Mouse (Mus musculus): ENCODE data around the gene Susd1.

Gene Susd1

DNA sequence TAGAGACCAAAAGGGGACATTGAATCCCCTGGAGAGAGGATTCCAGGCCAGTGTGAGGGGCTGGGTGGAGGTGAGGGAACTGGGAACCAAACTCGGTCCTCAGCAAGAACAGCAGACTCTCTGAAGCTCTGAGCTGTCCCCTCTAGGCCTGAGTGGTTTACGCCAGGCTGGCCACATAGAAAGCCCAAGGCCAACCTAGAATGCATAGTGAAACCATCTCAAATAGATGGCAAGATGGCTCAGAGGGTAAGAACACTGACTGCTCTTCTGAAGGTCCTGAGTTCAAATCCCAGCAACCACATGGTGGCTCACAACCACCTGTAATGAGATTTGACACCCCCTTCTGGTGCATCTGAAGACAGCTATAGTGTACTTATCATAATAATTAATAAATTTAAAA lies 88.1 kb downstream of the Susd1 start:
- no peak for TF ChIP-seq GATA4 (IDR thresholded peaks at IDR 0.05; ENCODE audit: insufficient replicate concordance, low read length)

GRCm38 (mm10) chr4:59349425-59350185 lies 88.8 kb downstream of the Susd1 start:
- no peak for TF ChIP-seq GATA4 (IDR thresholded peaks at IDR 0.05; ENCODE audit: insufficient replicate concordance, low read length)

- TF ChIP-seq GATA4 (IDR thresholded peaks at IDR 0.05; ENCODE audit: insufficient replicate concordance, low read length): no peak
Observed at GRCm38 (mm10) chr4:59340714-59341113, 97.7 kb downstream of the Susd1 start.

DNA sequence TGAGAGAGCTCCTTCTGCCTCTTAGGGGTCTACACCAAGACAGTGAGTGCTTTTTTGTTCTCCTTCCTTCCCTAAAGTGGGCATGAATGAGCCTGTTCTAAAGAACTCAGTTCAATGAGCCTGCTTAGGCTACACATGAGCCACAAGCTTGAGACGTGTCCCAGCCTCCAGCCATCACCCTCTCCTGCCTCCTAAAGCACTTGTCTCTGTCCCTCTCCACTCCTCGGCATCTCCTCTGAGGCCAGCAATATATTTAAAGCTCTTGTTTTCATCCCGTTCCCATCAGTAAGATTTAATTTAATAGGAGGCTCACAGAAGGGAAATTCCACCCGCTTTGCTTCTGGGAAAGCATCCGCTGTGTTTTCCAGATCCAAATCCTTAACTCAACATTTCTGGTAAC lies 98.4 kb downstream of the Susd1 start:
- TF ChIP-seq GATA4 (IDR thresholded peaks at IDR 0.05; ENCODE audit: insufficient replicate concordance, low read length): no peak

GRCm38 (mm10) chr4:59338896-59339535 lies 99.4 kb downstream of the Susd1 start:
- no peak for TF ChIP-seq GATA4 (IDR thresholded peaks at IDR 0.05; ENCODE audit: insufficient replicate concordance, low read length)

DNA sequence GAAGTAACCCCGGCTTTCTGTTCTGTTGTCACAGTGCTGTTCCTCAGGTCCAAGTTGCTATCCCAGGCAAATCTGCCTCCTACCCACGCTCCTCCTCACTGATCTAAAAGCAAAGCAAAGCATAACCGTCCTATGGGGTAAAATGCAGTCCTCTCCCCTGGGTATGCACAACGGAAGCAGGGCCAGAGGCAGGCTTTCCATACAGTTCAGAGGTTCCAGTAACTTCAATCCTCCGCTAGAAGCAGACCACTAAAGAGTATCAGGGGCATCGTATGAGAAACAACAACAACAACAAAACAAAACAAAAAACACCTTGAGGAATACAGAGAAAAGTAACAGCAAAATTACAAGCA lies 100.9 kb downstream of the Susd1 start:
- TF ChIP-seq GATA4 (IDR thresholded peaks at IDR 0.05; ENCODE audit: insufficient replicate concordance, low read length): no peak

GRCm38 (mm10) chr4:59336846-59337532 lies 101.4 kb downstream of the Susd1 start:
- no peak for TF ChIP-seq GATA4 (IDR thresholded peaks at IDR 0.05; ENCODE audit: insufficient replicate concordance, low read length)

DNA sequence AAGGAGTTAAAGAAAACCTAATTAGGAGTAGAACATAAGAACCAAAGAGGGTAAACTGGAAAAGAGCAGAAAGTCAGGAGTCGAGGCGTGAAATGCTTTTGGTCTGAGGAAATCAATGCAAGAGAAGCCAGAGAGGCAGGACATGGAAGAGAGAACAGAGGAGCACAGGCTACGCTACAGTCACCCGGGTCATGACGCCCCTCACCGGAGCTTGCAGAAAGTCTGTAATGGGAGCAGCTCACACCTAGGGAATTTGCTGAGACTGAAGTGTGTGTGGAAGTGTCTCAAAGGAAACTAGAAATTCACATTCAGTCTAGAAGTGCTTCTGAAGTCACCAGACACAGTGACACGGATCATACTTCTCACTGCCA lies 102.0 kb downstream of the Susd1 start:
- TF ChIP-seq GATA4 (IDR thresholded peaks at IDR 0.05; ENCODE audit: insufficient replicate concordance, low read length): no peak

GRCm38 (mm10) chr4:59335616-59336438 lies 102.6 kb downstream of the Susd1 start:
- no peak for TF ChIP-seq GATA4 (IDR thresholded peaks at IDR 0.05; ENCODE audit: insufficient replicate concordance, low read length)

DNA sequence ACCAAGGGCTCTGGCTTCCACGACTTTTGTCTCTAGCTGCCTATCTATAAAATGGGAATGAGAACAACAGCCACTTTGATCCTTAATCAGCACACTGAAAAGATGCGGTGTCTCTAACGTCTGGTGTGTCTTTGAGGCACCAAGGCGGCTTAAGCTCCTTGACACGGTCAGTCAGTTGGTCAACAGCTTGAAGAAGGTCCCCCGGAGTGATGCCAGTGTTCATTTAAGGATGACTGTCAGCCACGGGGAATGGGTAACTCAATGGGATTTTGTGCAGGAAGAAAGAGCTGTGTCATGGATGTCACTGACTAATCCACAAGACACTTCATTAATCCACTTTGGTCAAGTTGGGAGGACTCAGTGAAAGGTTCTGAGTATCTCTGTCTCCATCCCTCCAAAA lies 103.3 kb downstream of the Susd1 start:
- TF ChIP-seq GATA4 (IDR thresholded peaks at IDR 0.05; ENCODE audit: insufficient replicate concordance, low read length): no peak

DNA sequence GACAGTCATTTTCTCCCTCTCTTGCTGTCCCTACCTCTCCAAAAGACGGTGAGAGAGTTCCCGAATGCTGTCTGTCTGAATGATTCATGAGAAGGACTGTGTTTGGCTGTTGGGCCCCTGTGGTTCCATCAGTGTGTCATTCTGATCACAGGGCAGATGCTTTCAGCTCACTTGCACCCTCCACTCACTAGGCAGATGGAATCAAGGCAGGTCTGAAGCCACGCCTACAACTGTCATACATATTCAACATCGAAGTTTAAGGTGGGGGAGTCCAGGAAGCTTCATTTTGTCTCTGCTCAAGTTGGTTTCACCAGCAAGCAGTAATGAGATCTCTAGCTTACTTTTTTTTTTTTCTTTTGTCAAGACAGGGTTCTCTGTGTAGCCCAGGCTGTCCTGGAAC lies 104.2 kb downstream of the Susd1 start:
- TF ChIP-seq GATA4 (IDR thresholded peaks at IDR 0.05; ENCODE audit: insufficient replicate concordance, low read length): no peak

DNA sequence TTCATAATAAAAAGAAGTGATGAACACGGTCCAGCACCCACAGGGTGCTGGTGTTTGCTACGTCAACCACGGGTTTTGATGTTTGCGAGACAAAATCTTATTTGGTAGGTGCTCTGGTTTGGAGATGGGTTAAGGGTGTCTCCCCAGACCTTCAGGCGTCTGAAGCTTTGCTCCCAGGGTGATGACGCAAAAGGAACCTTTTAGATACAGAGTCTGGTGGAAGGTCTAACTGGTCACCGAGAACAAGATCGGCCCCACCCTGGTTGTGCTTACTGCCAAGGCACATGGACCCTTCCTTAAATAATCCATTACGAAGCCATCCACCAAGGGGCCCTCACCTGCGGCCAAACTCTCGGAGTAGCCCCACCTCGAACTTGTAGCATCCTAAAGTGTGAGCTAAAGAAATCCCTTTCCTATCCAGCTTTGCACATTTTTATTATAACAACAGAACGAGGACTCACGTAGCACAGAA lies 105.0 kb downstream of the Susd1 start:
- TF ChIP-seq GATA4 (IDR thresholded peaks at IDR 0.05; ENCODE audit: insufficient replicate concordance, low read length): no peak

GRCm38 (mm10) chr4:59332691-59333423 lies 105.6 kb downstream of the Susd1 start:
- no peak for TF ChIP-seq GATA4 (IDR thresholded peaks at IDR 0.05; ENCODE audit: insufficient replicate concordance, low read length)

DNA sequence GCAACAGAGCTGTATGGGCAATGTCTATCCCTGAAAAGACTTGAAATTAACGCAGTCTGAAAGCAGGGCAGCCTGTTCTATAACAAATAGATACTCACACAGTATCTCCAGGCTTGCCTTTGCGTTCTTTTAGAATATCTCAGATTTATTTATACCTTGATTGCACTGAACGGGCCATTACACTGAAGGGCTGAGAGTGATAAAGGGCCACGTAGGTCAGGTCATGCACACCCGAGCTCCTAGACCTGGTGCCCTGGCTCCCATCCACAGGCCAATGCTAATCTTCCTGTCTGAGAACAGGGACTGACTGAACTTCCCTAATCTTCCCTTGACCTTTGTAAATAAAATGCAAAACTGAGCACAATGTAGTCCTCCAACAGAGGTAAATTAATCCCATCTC lies 106.3 kb downstream of the Susd1 start:
- TF ChIP-seq GATA4 (IDR thresholded peaks at IDR 0.05; ENCODE audit: insufficient replicate concordance, low read length): peak; percentile 85

GRCm38 (mm10) chr4:59331633-59332032 lies 106.8 kb downstream of the Susd1 start:
- TF ChIP-seq GATA4 (IDR thresholded peaks at IDR 0.05; ENCODE audit: insufficient replicate concordance, low read length): no peak
